Mouse (Mus musculus) megakaryocyte, embryonic 14.5 days (primary cell): Measurements from ENCODE around the gene Smim24.

ENCODE experiments used
- FLI1 ChIP-seq: IDR thresholded peaks from 2 replicates; pipeline ENCODE4 v1.6.1; 2012; ENCODE audit warnings: low read length, inconsistent platforms, mixed read lengths
- GATA1 ChIP-seq: IDR thresholded peaks from 3 replicates; pipeline ENCODE4 v1.6.1; 2012; ENCODE audit warnings: mixed read lengths, low read length, inconsistent platforms, borderline replicate concordance

DNA sequence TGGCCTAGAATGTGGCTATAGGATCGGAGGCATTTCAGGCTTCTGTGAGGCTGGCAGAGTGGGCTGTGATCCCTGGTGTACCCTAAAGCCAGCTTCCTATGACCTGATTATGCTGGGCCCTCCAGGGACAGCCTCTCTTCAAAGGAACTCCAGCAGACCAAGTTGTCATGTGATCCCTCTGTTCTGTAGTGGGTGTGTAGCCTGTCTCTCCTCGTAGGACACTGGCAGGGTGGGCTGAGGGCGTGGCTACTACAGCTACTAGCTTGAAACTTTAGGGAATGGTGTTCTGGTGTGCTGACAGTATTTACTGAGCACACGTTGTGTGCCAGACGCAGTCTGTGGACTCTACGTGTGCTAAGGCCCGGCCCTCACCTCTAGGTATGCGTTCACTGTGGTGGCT, 32.1 kb upstream of the Smim24 start:
- TF ChIP-seq GATA1, result no peak
- TF ChIP-seq FLI1, result no peak
